Mouse (Mus musculus) WW6 (cell line): Measurements from ENCODE around the gene Cacng4.

Experiments used
- DNase-seq: peaks from one replicate; pipeline ENCODE4 v3.0.0-alpha.2; 2013; ENCODE audit warnings: low read depth, low spot score

Cacng4 gene

DNA sequence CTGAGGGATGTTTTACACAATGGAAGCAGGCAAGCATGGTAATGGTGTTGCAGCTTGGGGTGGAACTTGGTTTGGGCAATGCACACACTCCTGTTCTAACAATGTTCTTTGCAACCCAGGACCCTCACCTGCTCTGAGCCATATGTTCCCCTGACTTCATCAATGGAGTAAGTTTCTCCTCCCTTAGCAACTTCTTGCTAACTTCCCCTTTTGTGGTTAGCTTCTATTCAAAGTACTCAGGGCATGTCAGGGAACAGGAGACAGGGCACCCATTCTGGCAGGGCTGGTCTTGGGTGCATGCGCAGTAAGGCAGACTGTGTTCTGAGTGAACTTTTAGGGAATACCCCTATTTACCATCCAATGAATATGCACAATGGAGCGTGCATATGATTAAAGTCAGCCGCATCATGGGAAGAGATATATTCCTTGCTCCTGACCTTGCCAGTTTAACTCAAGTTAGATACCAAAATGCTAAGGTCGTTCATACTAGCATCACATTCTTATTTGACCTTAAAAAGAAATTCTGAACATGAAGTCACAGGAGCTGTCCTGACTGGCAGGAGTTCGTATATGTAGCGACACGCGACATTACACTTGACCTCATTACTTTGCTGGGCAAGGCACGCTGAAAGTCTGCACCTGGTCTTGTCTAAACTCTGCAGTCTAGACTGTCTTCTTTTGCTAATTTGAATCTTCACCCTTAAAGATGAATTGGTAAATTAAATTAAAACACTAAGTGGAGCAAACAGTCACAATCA lies 73.9 kb downstream of the Cacng4 start:
- DNase-seq = no peak

DNA sequence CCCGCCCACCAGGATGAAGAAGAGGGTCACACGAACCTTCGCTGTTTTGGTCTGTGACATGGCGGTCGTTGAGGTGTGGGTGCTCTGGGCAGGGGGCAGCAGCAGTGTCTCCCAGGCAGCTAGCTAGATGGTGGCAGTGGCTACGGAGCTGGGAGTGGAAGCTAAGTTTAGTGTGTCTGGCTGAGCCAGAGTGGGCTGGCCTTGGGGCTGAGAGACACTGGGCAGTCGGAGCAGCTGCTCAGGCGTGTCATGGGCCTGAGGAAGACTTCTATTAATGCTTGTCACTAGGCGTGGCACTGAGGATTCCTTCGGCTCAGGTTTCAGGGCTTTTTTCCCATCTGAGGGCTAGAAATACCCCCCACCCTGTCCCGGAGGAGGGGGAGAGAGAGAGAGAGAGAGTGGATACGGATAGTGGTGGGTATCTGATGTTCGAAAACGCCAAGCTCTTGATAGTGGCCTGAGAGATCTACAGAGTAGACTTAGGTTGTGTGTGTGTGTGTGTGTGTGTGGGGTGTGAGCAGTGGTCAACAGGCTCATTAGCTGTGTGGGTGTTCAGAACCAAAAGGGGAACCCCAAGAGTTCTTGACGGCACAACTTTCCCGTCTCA lies 77.9 kb downstream of the Cacng4 start, which contains the start of gene Cacng1:
Gene Cacng1 (minus strand): TSS at position 191 of the 607 bp plus-strand sequence.
- DNase-seq = no peak

DNA sequence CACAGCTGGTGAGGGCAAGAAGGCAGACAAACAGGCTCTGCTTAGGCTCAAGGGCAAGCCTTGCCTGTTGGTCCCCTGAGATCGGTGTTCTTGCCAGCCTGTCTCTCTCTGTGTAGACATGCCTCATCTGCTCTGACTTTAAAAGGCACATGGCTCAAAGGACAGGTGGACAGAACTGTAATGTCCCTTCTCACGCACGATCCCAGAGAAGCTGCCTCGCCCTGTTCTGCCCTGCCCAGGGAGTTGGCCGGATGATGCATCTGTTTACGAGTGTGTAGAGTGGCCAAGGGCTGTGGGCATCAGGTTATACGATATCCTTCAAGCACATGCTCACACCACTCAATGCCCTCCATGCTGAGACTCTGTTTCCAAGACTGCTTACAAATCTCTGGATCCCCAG lies 80.0 kb downstream of the Cacng4 start:
- DNase-seq = no peak

DNA sequence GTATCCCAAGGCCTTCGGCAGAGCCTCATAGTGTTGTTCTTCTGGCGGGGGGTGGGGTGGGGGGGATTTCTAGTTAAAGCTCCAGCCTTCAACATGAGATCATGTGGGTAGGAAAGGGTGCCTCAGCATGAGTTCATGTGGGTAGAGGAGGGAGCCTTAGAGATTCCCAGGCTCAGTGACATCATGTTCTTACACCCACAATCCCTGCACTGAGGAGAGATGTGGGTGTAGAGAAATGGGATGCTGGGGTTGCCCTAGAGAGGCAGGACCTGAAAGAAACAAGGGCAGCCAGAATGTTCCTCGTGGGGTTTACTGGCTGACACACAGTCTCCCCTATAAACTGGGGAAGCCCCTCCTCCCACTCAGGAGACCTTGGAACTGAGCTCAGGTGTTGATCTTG lies 84.0 kb downstream of the Cacng4 start:
- DNase-seq = no peak

DNA sequence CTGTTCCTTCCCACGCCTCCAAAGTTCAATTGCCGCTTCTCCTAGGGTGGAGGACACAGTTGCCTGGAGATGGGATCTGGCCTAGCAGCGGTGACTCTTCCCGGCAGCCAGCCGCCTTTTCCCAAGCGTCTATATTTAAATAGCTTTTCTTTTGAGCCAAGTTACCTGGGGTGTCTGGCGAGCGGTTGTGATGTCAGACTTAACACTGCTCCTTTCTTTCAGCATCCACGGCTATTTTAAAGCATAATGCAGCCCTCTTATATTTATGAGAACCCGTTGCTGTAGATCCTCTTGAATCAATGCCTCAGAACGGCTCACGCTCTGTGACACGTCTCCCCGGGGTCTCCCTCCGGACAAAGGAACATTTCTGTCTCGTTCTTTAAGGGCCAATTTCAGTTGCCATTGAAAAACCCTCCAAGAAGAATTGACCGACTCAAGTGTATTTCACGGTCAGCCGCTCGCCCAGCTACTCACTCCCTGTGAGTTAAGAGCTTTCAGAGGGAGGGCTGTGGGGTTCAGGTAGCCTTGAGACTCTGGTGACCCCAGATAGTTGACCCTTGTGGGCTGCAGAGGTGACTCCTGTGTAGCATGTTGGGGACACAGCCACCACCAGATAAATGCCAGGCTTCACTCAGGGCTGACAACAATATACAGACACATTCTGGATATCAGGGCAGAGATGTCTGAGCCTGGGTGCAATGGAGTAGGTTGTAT lies 86.3 kb downstream of the Cacng4 start:
- no peak for DNase-seq

DNA sequence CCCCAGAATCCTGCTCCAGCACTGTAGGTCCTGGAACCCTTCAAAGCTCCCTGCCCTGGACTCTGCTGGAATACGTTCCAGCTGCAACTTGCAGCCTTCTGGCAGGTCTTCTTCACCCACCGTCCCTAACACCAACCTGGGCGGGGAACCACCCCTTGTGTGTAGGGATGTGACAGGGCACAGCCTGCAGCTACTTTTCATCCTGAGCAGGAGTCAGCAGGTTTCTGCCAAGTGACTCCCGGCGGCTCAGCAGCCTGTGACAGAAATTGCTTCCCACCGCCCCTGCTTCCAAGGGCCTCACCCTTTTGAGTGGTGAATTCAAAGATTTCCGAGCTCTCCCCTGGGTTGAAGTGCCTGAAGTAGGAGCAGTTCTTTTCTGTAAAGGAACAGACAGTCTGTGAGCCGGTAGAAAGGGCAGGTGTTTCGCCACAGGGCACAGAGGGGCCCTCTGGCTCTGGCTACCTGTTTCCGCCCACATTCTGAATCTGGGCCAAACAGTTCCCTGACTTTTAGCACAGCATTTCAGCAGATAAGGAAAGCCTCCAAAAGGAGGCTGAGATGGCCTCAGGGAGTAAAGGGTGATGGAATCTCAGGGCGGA lies 88.8 kb downstream of the Cacng4 start:
- no peak for DNase-seq

DNA sequence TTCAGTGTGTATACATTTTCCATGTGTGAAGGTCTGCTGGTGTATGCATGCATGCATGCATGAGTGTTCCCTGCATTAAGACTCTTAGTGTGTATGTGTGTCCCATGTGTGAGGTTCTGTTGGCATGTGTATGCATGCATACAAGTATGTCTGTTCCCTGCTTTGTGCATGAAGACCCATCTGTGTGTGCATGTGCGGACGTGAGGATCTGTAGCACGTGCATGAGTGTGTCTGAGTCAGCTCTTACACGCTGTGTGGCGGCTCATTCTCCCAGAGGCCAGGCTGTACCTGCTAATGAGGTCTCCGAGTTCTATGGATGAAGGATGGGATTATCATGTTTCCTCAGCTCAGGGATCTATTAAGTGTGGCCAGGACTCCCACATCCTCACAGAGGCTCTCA lies 89.3 kb downstream of the Cacng4 start:
- DNase-seq = no peak

DNA sequence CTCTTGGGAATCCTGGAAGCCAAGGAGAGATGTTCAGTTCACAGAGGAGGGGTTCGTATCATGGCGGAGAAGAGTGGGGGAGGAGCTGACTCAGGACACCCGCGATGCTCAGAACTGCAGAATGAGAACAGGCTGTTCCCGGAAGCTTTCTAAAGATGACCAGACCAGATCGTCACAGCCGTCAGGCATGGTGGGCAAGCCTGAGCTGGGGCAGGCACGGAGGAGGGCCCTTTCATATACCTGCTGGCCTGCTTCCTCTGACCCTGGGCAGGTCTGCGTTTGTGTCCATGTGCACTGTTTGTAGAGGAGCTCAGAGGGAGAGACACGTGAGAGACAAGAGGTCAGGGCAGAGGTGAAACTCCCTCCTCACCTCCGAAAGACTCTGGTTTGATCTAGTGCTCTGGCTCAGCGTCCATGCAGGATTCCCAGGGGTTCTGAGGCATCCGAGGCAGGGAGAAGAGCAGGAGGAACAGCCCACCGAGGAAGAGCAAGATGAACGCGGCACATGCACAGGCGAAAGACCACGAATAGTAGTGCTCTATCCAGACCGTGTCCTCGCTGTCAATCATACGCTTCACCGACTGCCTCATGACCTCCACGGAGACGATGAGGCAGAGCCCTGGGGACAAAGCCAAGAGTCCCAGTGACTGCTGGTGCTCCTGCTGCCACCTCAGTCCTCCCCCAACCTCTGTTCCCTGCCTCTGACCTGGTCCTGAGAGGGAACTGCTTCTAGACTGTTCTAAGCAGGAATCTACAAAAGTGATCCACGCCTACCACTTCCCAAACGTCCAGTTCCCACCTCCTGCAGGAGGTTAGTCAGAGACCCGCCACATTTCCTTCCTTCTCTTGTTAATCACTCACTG lies 90.9 kb downstream of the Cacng4 start:
- DNase-seq = no peak

DNA sequence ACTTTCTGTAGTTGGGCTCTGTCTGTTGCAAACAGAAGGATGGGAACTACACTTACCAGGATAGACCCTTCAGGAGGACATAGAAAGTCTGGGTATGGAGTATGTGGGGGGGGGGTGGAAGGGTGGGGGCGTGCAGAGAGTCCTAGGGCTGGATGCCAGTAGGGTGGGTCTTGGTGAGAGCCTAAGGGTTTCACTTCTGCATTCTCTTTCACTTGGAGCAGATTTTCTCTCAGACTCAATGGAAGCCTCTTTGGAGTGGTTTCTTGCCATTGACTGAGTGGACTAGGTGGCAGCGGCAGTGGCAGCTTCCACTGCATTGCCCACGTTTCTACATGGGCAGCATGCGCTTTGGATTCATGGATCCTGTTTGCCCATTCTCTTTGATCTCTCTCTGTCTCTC lies 94.4 kb downstream of the Cacng4 start:
- DNase-seq = no peak

DNA sequence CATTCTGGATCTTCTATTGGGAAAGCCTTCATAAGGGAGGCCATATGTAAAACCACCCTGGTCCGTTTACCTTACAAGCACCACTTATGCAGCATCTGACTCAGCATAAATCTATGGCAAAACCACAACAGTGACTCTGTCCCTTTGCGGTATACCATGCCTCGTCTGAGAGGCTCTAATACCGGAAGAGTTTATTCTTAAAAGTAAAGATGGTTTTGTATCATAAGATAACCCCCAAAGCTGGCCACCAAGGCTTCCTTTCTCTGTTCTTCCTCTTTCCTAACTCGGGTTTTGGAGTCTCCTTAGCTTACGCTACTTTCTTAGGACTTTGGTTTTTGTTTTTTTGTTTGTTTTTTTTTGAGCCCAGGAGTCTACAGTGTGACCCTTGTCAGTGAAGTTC lies 101.0 kb downstream of the Cacng4 start:
- DNase-seq = no peak

DNA sequence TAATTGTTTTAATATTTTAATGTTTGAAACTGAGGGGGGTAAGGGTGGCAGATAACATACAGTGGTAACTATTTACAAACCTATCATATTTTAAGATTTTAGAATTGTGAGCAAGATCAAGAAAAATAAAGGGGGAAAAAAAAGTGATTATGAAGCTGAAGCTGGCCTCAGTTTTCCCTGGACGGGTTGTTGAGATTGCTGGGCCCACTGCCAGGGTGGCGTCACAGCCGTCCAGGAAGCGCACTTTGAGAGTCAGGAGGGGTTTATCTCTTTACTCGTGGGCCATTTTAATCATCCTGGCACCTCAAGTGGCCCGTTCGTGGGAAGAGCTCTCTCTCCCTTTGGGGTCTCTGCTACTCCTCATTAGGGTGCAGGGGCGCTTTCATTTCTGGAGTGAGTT lies 102.8 kb downstream of the Cacng4 start:
- DNase-seq = no peak

DNA sequence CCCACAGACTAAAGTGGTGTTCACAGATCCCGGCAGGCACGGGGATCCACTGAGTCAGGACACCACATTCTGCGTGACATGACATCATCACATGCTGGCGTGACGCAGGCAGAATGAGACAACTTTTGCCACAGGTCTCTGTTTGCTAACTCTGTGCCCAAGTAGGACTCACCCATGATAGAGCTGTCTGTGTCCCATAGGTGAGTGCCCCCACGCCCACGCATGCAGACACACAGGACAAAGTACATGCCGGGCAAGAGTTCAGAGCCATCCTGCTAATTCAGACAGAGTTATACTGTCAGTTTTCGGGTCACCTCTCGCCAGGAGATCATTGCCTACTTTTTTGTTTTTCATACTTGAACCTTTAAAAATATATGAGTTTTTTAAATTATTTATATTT lies 105.9 kb downstream of the Cacng4 start:
- no peak for DNase-seq

DNA sequence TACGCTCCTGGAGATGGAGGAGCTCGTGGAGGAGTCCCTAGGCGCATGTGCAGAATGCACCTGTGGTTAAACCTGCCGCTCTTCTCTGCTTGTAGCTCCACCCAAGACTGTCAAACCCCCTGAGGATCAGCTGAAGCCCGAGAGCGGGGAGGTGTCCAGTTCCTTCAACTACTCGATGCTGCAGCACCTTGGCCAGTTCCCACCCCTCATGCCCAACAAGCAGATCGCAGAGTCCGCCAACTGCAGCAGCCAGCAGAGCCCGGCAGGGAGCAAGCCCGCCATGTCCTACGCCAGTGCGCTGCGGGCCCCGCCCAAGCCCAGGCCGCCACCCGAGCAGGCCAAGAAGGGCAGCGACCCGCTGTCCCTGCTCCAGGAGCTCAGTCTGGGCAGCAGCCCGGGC lies 108.1 kb downstream of the Cacng4 start:
- DNase-seq = peak; percentile 76

DNA sequence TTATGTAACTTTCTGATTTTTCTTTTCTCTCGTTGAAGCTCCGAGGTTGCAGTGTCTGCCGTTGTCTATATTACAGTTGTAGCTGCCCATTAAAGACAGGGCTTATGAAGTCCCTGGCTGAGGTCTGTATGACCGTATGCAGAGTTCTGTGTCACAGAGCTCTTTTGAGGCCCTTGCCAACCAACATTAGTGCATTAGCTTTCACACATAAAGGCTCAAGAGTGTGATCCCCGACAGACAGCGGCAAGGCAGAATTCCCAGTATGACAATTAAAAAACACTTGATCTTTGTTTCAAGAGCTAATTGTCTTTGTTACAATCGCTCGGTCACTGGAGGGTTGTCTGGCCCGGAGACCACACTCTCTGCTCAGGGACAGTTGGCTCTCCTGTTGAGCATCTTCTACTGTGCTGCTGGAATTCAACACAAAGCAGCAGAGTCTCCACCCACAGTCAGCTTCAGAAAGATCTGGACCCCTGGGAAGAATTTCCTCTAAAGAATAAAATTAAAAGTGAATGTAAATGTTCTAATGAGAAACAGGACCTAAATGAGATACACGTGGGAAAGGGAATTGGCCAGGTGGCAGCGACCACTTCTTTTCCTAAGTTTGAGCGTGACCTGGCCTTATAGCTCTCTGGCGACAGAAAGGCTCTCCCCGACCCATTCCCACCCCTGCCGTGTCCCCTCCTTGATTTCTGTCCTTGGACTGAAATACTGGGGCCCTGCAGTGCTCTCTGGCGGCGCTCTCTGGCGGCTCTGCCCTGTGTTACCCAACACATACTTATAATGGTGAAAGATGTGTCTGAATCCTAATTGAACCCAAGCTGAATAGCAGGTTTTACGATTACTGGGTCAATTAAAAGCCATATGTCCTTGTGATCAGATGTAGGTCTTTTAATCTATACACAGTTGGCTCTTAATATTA lies 110.6 kb downstream of the Cacng4 start:
- DNase-seq = no peak

DNA sequence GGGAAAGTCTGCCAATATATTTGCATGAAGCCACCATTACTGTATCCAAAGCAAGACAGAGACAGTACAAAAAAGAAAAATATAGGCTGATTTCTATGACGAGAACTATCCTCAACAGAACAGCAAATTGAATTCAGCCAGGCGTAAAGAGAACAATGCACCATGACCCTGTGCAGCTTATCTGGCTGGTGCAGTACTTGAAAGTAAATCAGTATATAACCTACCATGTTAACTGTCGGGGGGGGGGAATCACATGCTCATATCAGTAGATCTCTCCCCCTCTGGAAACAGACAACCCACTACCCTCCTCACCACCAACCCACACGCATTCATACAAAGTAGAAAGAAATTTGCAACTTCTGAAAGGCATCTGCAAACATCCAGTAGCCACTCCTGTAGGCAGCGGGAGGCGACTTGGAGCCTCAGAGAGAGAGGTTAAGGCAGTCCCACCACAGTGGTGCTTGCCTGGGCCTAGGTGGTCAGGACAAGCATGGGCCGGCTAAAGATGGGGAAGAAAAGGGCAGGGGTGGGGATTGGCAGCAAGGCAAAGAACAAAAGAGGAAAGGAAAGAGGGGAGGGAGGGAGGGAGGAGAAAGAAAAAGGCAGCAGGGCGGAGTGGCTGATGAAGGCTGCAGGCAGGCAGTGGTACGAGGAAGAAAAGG lies 111.5 kb downstream of the Cacng4 start:
- DNase-seq = no peak
